ENCODE assay signal across 17 mouse cellular contexts in the genomic region with DNA sequence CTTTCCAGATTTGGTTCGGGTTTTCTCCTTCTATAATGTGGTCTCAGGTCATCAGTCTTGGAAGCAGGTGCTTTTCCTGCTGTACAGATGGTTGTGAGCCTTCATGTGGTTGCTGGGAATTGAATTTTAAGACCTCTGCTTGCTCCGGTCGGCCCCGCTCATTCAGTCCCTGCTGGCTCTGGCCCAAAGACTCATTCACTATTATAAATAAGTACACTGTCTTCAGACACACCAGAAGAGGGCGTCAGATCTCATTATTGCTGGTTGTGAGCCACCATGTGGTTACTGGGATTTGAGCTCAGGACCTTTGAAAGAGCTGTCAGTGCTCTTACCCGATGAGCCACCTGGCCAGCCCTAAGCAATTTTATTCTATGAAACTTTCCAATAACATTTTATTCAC. TPM values are rescaled to one million over a fixed set of nuclear protein-coding genes. Genes with fewer than 3 reads are reported as not detected.
DNase-seq lines count a peak whose midpoint lies in the region; ATAC-seq and TF ChIP-seq lines count a peak whose summit lies in the region.
"Had no signal": no experiment of that assay in that cellular context is flagged by ENCODE, and none has a peak within 500 bp of the region (broad histone marks: within the 10 kb centered on the region; RNA-seq: fewer than 3 reads in every experiment).

No protein-coding gene starts in this region.

- H3K36me3 ChIP-seq in lung, embryonic 14.5 days (ENCODE audit: insufficient read depth), result no peaks in the 10 kb centered on the region
- no peaks in the 10 kb centered on the region for H3K36me3 ChIP-seq in neural tube, embryonic 15.5 days
- H3K36me3 ChIP-seq: embryonic facial prominence, embryonic 12.5 days; forebrain, embryonic 15.5 days; heart, embryonic 15.5 days; liver, embryonic 15.5 days; midbrain, embryonic 15.5 days had no signal

- no peaks in the 10 kb centered on the region for H3K9me3 ChIP-seq in lung, embryonic 14.5 days (ENCODE audit: low read depth, low read length)
- no peaks in the 10 kb centered on the region for H3K9me3 ChIP-seq in neural tube, embryonic 15.5 days (replicated peaks)
- H3K9me3 ChIP-seq: embryonic facial prominence, embryonic 12.5 days; forebrain, embryonic 15.5 days; heart, embryonic 15.5 days; liver, embryonic 15.5 days; midbrain, embryonic 15.5 days had no signal

- H3K27ac ChIP-seq in lung, embryonic 14.5 days (ENCODE audit: low read depth), result no peak overlapping the region
- H3K27ac ChIP-seq in brown adipose tissue, adult 24 weeks (replicated peaks; ENCODE audit: low read depth, low read length), result peak overlapping the region; percentile 33
- no peak overlapping the region for H3K27ac ChIP-seq in neural tube, embryonic 15.5 days (replicated peaks)
- H3K27ac ChIP-seq: embryonic facial prominence, embryonic 12.5 days; forebrain, embryonic 15.5 days; heart, embryonic 15.5 days; liver, embryonic 15.5 days; midbrain, embryonic 15.5 days had no signal

- H3K27me3 ChIP-seq in lung, embryonic 14.5 days (ENCODE audit: insufficient read depth, low read length), result no peaks in the 10 kb centered on the region
- no peaks in the 10 kb centered on the region for H3K27me3 ChIP-seq in neural tube, embryonic 15.5 days (replicated peaks)
- H3K27me3 ChIP-seq: embryonic facial prominence, embryonic 12.5 days; forebrain, embryonic 15.5 days; heart, embryonic 15.5 days; midbrain, embryonic 15.5 days had no signal

- no peak overlapping the region for H3K9ac ChIP-seq in lung, embryonic 14.5 days
- H3K9ac ChIP-seq in neural tube, embryonic 15.5 days (replicated peaks), result no peak overlapping the region
- H3K9ac ChIP-seq: embryonic facial prominence, embryonic 12.5 days; forebrain, embryonic 15.5 days; heart, embryonic 15.5 days; liver, embryonic 15.5 days; midbrain, embryonic 15.5 days had no signal

- H3K4me2 ChIP-seq in lung, embryonic 14.5 days, result no peak overlapping the region
- H3K4me2 ChIP-seq in neural tube, embryonic 15.5 days, result no peak overlapping the region
- H3K4me2 ChIP-seq: embryonic facial prominence, embryonic 12.5 days; forebrain, embryonic 15.5 days; heart, embryonic 15.5 days; liver, embryonic 15.5 days; midbrain, embryonic 15.5 days had no signal

- DNase-seq in heart, adult 18-20 months, result peak; percentile 12 to 43
- no peak for DNase-seq in heart, adult 9 months (ENCODE audit: low spot score in 2 of 2)
- peak; percentile 11 for DNase-seq in lung, embryonic 14.5 days
- no peak for DNase-seq in lung, postnatal 4 days
- peak; percentile 21 for DNase-seq in lung, postnatal 36 days
- no peak for DNase-seq in embryo, embryonic 11 days
- DNase-seq: adrenal gland, postnatal 36 days; kidney, adult 9 months; thymus, postnatal 36 days had no signal

- no peak for TF ChIP-seq CTCF in lung, embryonic 14.5 days (IDR thresholded peaks at IDR 0.05; ENCODE audit: low read depth)

- WGBS in lung, embryonic 14.5 days, result 64% methylated on average over 6 of the region's 6 CpGs
- WGBS in neural tube, embryonic 15.5 days, result 47% methylated on average over 6 of the region's 6 CpGs

- no peaks in the 10 kb centered on the region; the same call in 1 of the 2 replicates for H3K4me1 ChIP-seq in lung, embryonic 14.5 days (ENCODE audit: insufficient read depth)
- H3K4me1 ChIP-seq in brown adipose tissue, adult 24 weeks (ENCODE audit: control insufficient read depth, insufficient read depth, insufficient read length, low read length), result no peaks in the 10 kb centered on the region
- H3K4me1 ChIP-seq in neural tube, embryonic 15.5 days, result peaks cover 12% of the 10 kb centered on the region
- H3K4me1 ChIP-seq: liver, embryonic 15.5 days had no signal

- no peak overlapping the region for H3K4me3 ChIP-seq in lung, embryonic 14.5 days (ENCODE audit: low read depth, low read length)
- 0 out of 2 replicates have a peak overlapping the region, but pooled peaks have one; percentile 10 for H3K4me3 ChIP-seq in brown adipose tissue, adult 24 weeks (ENCODE audit: insufficient read depth, low read depth, low read length)
- no peak overlapping the region for H3K4me3 ChIP-seq in neural tube, embryonic 15.5 days (replicated peaks)
- H3K4me3 ChIP-seq: embryonic facial prominence, embryonic 12.5 days; forebrain, embryonic 15.5 days; heart, embryonic 15.5 days; liver, embryonic 15.5 days; midbrain, embryonic 15.5 days had no signal

- ATAC-seq in lung, embryonic 14.5 days (ENCODE audit: insufficient read depth), result no peak
- no peak for ATAC-seq in neural tube, embryonic 15.5 days (ENCODE audit: low FRiP score)
- ATAC-seq: forebrain, embryonic 15.5 days; midbrain, embryonic 15.5 days had no signal

RNA-seq across cellular contexts. Expression of a gene that starts 6.1 kb away (rescaled TPM):
- total RNA-seq in heart, adult 18-20 months (2021), result 10 to 100 TPM; 15.9 to 16.1 TPM
- 6.7 and 9.8 TPM in 2 replicates for polyA plus RNA-seq in lung, embryonic 14.5 days (2014; fragmentation: Nextera tagmentation; extraction: Ambion mirVana)
- 4.0 and 6.1 TPM in 2 replicates for polyA plus RNA-seq in brown adipose tissue, adult 24 weeks (2012; ENCODE audit: insufficient read depth, insufficient read length, missing spikeins)
- polyA plus RNA-seq in neural tube, embryonic 15.5 days (2015; fragmentation: Nextera tagmentation; extraction: Ambion mirVana), result 12.0 and 13.5 TPM in 2 replicates

RNA-seq across cellular contexts. Expression of a gene that starts 34.6 kb away (rescaled TPM):
- total RNA-seq in heart, adult 18-20 months (2021), result not detected
- polyA plus RNA-seq in lung, embryonic 14.5 days (2014; fragmentation: Nextera tagmentation; extraction: Ambion mirVana), result not detected in 2 replicates
- not detected in 2 replicates for polyA plus RNA-seq in brown adipose tissue, adult 24 weeks (2012; ENCODE audit: insufficient read depth, insufficient read length, missing spikeins)
- polyA plus RNA-seq in neural tube, embryonic 15.5 days (2015; fragmentation: Nextera tagmentation; extraction: Ambion mirVana), result not detected in 2 replicates
- total RNA-seq: adrenal gland, postnatal 36 days; left cerebral cortex, postnatal 14 days had no signal
- polyA plus RNA-seq: embryonic facial prominence, embryonic 12.5 days; forebrain, embryonic 15.5 days; heart, embryonic 15.5 days; liver, embryonic 15.5 days; midbrain, embryonic 15.5 days had no signal

RNA-seq across cellular contexts. Expression of a gene that starts 44.3 kb away (rescaled TPM):
- 10 to 100 TPM; 21.6 to 27.4 TPM for total RNA-seq in heart, adult 18-20 months (2021)
- 13.7 and 15.6 TPM in 2 replicates for polyA plus RNA-seq in lung, embryonic 14.5 days (2014; fragmentation: Nextera tagmentation; extraction: Ambion mirVana)
- polyA plus RNA-seq in brown adipose tissue, adult 24 weeks (2012; ENCODE audit: insufficient read depth, insufficient read length, missing spikeins), result 30.2 and 57.1 TPM in 2 replicates
- 7.6 and 9.8 TPM in 2 replicates for polyA plus RNA-seq in neural tube, embryonic 15.5 days (2015; fragmentation: Nextera tagmentation; extraction: Ambion mirVana)

Comparison
In these comparisons a context has a peak if more than half of its experiments do, and no peak if none do; other contexts are left out.
1. DNase-seq: peak in heart, adult 18-20 months (2 of 2), lung, embryonic 14.5 days (single experiment) and lung, postnatal 36 days (single experiment); none in heart, adult 9 months (0 of 2), lung, postnatal 4 days (0 of 2) and embryo, embryonic 11 days (single experiment).